Mouse (Mus musculus): ENCODE data around the gene Klhdc4. TPM values are rescaled to one million over a fixed set of nuclear protein-coding genes. Genes with fewer than 3 reads are reported as not detected.

Gene Klhdc4
- polyA plus RNA-seq, 1 experiment = 19.9 TPM

DNA sequence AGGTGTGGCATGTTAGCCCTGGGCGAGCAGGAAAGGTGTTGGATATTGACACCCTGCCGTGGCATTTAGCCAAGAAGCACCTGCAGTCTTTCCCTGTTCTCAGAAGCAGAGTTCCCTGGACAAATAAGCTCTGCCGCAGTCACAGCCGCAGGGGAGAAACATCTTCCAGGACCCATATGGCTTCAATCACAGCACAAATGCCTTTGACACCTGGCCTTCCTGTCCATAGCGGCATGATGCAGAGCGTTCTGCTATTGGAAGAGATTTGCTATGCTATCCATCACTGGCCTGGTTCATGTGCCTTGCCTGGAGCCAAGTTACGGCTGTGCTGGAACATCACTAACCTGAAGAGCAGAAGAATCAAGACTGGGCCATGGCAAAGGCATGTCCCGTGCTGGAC lies 36.0 kb upstream of the Klhdc4 start:
- no peak for TF ChIP-seq POLR2A (IDR thresholded peaks at IDR 0.05; ENCODE audit: borderline replicate concordance, low read depth, low read length)
- TF ChIP-seq CTCF (IDR thresholded peaks at IDR 0.05; ENCODE audit: low read depth, low read length) = no peak
- H3K4me1 ChIP-seq (ENCODE audit: control insufficient read depth, insufficient read depth, low read length) = peaks cover 16% of the 10 kb centered on the region
- no peak overlapping the region for H3K4me3 ChIP-seq (ENCODE audit: insufficient read depth, low read length)
- H3K27ac ChIP-seq (ENCODE audit: insufficient read depth, low read depth, low read length) = no peak overlapping the region

DNA sequence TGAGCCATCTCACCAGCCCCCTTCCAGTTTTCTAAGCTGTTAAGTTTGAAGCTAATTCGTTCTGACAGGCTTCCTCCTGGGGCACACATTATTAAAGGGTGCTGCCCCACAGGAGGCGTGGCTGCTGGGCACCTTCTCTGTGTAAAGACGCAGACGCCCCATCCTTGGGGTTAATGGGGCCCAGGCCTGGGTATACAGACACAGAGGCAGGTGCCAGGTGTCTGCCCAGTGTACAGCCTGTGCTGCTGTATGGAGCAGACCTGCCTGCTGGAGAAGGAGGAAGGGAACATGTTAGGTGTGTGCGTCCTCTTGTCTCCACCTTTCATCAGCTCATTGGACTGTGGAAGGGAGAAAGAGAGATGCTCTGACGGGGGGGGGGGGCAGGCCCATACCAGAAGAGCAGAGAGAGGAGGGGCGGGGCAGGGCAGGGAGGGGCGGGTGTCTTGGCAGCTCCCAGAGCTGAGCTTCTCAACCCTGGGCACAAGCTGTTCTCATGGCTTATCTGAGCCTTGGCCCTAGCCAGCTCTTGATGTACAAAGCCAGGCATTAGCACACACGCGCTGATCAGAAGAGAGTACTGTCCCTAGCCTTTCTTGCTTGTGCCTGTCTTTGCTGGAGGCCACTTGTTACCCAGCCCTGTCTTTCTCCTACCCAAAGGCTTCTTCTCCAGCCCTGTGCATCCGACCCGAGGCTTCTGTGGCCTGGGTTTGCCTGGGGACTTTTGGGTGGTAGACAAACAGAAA lies 32.6 kb upstream of the Klhdc4 start:
- TF ChIP-seq POLR2A (IDR thresholded peaks at IDR 0.05; ENCODE audit: borderline replicate concordance, low read depth, low read length) (no peak), CTCF (IDR thresholded peaks at IDR 0.05; ENCODE audit: low read depth, low read length) (no peak)
- Histone ChIP-seq H3K4me1 (ENCODE audit: control insufficient read depth, insufficient read depth, low read length) (peaks cover 8% of the 10 kb centered on the region), H3K4me3 (ENCODE audit: insufficient read depth, low read length) (no peak overlapping the region), H3K27ac (ENCODE audit: insufficient read depth, low read depth, low read length) (no peak overlapping the region)

DNA sequence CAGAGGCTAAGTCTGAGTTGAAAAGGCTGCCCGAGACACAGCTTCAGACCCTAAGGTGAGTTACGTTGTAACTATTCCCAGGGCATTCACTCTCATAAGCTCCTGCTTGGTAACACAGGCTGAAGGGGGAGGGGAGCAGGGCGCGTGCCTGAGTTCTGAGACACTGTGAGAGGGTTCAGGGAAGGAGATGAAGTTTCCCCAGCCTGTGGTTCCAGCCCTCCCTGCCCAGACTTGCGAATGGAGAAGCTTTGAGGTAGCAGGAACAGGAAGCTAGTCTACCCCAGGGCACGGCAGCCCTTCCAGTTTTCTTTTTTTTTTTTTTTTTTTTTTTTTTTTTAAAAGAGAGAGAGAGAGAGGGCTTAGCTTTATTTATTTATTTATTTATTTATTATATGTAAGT lies 31.9 kb upstream of the Klhdc4 start:
- Histone ChIP-seq H3K27ac (ENCODE audit: insufficient read depth, low read depth, low read length) (peak overlapping the region; percentile 22; the same call in 1 of the 2 replicates), H3K4me3 (ENCODE audit: insufficient read depth, low read length) (no peak overlapping the region), H3K4me1 (ENCODE audit: control insufficient read depth, insufficient read depth, low read length) (peaks cover 6% of the 10 kb centered on the region)
- no peak for TF ChIP-seq POLR2A (IDR thresholded peaks at IDR 0.05; ENCODE audit: borderline replicate concordance, low read depth, low read length)
- no peak for TF ChIP-seq CTCF (IDR thresholded peaks at IDR 0.05; ENCODE audit: low read depth, low read length)

- TF ChIP-seq CTCF (IDR thresholded peaks at IDR 0.05; ENCODE audit: low read depth, low read length) (no peak), POLR2A (IDR thresholded peaks at IDR 0.05; ENCODE audit: borderline replicate concordance, low read depth, low read length) (no peak)
- peaks cover 13% of the 10 kb centered on the region for H3K4me1 ChIP-seq (ENCODE audit: control insufficient read depth, insufficient read depth, low read length)
- no peak overlapping the region for H3K27ac ChIP-seq (ENCODE audit: insufficient read depth, low read depth, low read length)
- H3K4me3 ChIP-seq (ENCODE audit: insufficient read depth, low read length) = no peak overlapping the region
Observed at GRCm38 (mm10) chr8:121857747-121858146, 28.4 kb upstream of the Klhdc4 start.

GRCm38 (mm10) chr8:121857331-121857730 lies 28.0 kb upstream of the Klhdc4 start:
- Histone ChIP-seq H3K27ac (ENCODE audit: insufficient read depth, low read depth, low read length) (no peak overlapping the region), H3K4me3 (ENCODE audit: insufficient read depth, low read length) (no peak overlapping the region), H3K4me1 (ENCODE audit: control insufficient read depth, insufficient read depth, low read length) (peaks cover 13% of the 10 kb centered on the region)
- TF ChIP-seq CTCF (IDR thresholded peaks at IDR 0.05; ENCODE audit: low read depth, low read length) (no peak), POLR2A (IDR thresholded peaks at IDR 0.05; ENCODE audit: borderline replicate concordance, low read depth, low read length) (no peak)

DNA sequence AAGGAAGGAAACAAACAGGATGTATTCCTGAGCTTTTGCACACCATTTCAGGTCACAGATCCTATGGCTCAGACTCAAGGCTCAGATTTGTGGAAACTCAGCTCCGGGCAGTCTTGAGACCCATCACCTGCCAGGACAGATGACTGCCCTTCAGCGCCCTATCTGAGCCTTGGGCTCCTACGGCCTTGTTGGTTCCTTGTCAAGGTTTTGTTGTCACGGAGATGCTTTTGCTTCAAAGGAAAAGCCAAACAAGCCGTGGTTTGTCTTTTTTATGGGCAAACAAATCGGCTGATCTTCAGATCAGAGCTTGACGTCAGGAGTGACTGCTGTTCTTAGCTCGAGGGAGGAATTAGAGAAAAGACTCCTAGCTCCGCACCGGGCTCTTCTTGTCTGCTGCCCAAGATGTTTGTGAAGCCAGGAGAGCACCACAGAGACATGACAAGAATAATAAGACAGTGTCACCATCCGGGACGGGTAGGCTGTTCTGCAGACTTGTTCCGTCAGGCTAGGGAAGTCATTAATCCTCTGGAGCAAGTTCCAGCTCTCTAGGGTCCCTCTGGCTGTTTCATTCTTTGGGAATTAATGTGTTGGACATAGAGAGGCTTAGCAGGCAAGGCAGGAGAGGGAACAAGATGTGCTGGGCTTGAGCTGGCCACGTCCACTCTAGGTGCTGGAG lies 26.8 kb upstream of the Klhdc4 start:
- Histone ChIP-seq H3K27ac (ENCODE audit: insufficient read depth, low read depth, low read length) (no peak overlapping the region), H3K4me3 (ENCODE audit: insufficient read depth, low read length) (no peak overlapping the region), H3K4me1 (ENCODE audit: control insufficient read depth, insufficient read depth, low read length) (peaks cover 15% of the 10 kb centered on the region)
- no peak for TF ChIP-seq POLR2A (IDR thresholded peaks at IDR 0.05; ENCODE audit: borderline replicate concordance, low read depth, low read length)

DNA sequence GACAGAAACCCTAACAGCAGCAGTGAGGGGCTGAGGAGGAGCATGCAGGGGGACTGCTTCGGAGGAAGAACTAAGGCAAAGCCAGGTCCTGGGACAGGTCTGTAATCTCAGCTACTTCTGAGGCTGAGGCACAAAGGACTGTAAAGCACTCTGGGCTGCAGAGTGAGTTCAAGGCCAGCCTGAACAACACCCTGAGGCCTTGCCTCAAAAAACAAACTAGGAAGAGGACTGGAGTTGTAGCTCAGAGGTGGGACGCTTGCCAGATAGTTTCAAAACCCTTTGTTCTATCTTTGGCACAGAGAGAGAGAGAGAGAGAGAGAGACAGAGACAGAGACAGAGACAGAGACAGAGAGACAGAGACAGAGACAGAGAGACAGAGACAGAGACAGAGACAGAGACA lies 24.2 kb upstream of the Klhdc4 start:
- Histone ChIP-seq H3K27ac (ENCODE audit: insufficient read depth, low read depth, low read length) (no peak overlapping the region), H3K4me1 (ENCODE audit: control insufficient read depth, insufficient read depth, low read length) (peaks cover 19% of the 10 kb centered on the region; the same call in 1 of the 2 replicates), H3K4me3 (ENCODE audit: insufficient read depth, low read length) (no peak overlapping the region)
- TF ChIP-seq CTCF (IDR thresholded peaks at IDR 0.05; ENCODE audit: low read depth, low read length) = no peak
- TF ChIP-seq POLR2A (IDR thresholded peaks at IDR 0.05; ENCODE audit: borderline replicate concordance, low read depth, low read length) = no peak

DNA sequence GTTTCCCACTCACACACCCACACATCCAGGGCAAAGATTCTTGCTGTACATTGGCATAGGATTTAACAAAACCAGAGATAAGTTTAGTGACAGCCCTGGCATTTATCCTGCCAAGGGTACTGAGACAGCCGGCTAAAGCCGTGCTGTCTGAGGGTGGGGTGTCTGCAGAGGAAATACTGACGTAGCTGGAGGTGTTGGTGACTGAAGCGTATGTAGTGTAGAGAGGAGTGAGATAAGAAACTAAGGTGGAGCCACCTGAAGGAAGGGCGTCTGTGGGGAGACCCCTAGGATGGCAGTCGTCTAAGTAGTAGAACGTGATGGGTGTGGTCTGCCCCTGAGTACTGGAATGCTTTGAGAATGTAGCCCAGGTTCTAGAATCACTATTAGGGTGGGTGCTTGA lies 23.1 kb upstream of the Klhdc4 start:
- H3K4me3 ChIP-seq (ENCODE audit: insufficient read depth, low read length) = no peak overlapping the region
- H3K4me1 ChIP-seq (ENCODE audit: control insufficient read depth, insufficient read depth, low read length) = peaks cover 26% of the 10 kb centered on the region; the same call in 1 of the 2 replicates
- no peak overlapping the region for H3K27ac ChIP-seq (ENCODE audit: insufficient read depth, low read depth, low read length)
- TF ChIP-seq CTCF (IDR thresholded peaks at IDR 0.05; ENCODE audit: low read depth, low read length) = no peak
- TF ChIP-seq POLR2A (IDR thresholded peaks at IDR 0.05; ENCODE audit: borderline replicate concordance, low read depth, low read length) = no peak

DNA sequence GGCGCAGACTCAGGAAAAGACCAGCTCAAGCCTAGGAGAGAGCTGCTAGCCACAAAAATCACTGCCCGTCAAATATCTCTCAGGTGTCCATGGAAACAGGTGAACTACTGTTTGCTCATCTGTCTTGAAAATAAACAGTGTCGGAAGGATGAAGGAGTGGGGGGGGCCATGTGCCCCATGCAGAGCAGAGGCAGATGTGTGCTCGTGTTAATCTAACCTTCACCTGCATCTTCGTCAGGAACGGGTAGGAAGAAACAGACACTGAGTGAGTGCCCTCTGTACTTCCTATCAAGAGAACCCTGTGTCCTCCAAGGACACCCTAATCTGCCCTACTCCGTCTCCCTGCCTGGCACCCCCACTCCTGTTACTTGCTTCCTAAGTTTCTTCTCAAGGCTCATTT lies 22.3 kb upstream of the Klhdc4 start:
- TF ChIP-seq CTCF (IDR thresholded peaks at IDR 0.05; ENCODE audit: low read depth, low read length) (no peak), POLR2A (IDR thresholded peaks at IDR 0.05; ENCODE audit: borderline replicate concordance, low read depth, low read length) (no peak)
- Histone ChIP-seq H3K4me3 (ENCODE audit: insufficient read depth, low read length) (no peak overlapping the region), H3K4me1 (ENCODE audit: control insufficient read depth, insufficient read depth, low read length) (peaks cover 29% of the 10 kb centered on the region; the same call in 1 of the 2 replicates), H3K27ac (ENCODE audit: insufficient read depth, low read depth, low read length) (no peak overlapping the region)

DNA sequence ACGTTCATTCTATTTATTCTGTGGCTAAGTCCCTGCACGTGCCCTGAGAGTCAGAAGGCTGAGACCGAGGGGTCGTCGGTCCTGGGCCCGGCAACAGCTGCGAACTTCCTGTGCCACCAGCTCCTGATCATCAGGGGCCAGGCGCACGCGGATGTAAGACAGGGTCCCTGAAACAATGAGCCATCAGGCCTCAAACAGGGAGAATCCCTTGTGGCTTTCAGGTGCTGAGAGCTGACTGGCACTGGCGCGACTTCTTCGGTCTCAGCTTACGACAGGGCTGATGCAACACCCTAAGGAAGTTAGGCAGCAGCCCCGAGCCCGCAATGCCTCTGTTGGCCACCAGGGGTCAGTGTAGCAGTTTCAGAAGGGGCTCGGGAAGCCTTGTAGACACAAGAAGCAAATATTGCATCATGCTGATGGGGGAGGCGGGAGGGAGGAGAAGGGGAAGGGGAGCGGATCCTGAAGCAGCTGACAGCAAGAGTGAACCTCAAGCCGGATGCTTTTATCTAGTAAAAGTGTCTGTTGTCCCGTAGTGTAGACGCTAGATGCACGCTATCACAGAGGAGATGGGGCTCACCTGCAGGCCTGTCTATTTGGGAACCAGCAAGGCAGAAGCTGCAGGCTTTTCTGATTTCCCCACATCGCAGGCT lies 21.6 kb upstream of the Klhdc4 start:
- Histone ChIP-seq H3K4me3 (ENCODE audit: insufficient read depth, low read length) (peak overlapping the region; percentile 32), H3K27ac (ENCODE audit: insufficient read depth, low read depth, low read length) (no peak overlapping the region), H3K4me1 (ENCODE audit: control insufficient read depth, insufficient read depth, low read length) (peaks cover 29% of the 10 kb centered on the region; the same call in 1 of the 2 replicates)
- TF ChIP-seq CTCF (IDR thresholded peaks at IDR 0.05; ENCODE audit: low read depth, low read length) = peak; percentile 71
- TF ChIP-seq POLR2A (IDR thresholded peaks at IDR 0.05; ENCODE audit: borderline replicate concordance, low read depth, low read length) = no peak
